Mouse (Mus musculus): Measurements from ENCODE around the gene 2510009E07Rik. TPM values are rescaled to one million over a fixed set of nuclear protein-coding genes. Genes with fewer than 3 reads are reported as not detected.

Gene 2510009E07Rik
- total RNA-seq, 2 experiments from 2014 or later: 38.0 to 43.8 TPM

Other genes with a start within 250 kb of the 2510009E07Rik start
- gene Ehhadh, start 93.1 kb upstream of the 2510009E07Rik start, total RNA-seq (2021): 1 to 10 TPM; 1.8 to 2.2 TPM
- 10 to 100 TPM; 14.9 to 15.0 TPM for gene Map3k13, start 99.7 kb upstream of the 2510009E07Rik start, total RNA-seq (2021)

All from layer of hippocampus, adult 18-20 months (tissue).